Mouse (Mus musculus) limb, embryonic 11.5 days (tissue): ENCODE measurements around the gene Postn. TPM values are rescaled to one million over a fixed set of nuclear protein-coding genes. Genes with fewer than 3 reads are reported as not detected.

Experiments
- ATAC-seq: fragments of 200-750 bp; cut with Nextera tagmentation; 2 replicates; pipeline ENCODE4 v1.8.0; 2017; ENCODE audit warnings: low read depth; ENCODE audit not compliant: insufficient number of reproducible peaks, low FRiP score, low TSS enrichment
- DNase-seq: peaks from one replicate; pipeline ENCODE4 v3.0.0-alpha.2; 2015; ENCODE audit warnings: low spot score
- H3K27ac ChIP-seq: fragments of 300-500 bp; sonication (generic); replicated peaks from 2 replicates; pipeline ENCODE4 v1.5.1; 2014; ENCODE audit warnings: low read depth, mild to moderate bottlenecking, low read length
- H3K27me3 ChIP-seq: fragments of 300-500 bp; sonication (generic); 2 replicates; pipeline ENCODE4 v1.6.1; 2014; ENCODE audit warnings: mild to moderate bottlenecking, low read length, mixed read lengths; ENCODE audit not compliant: control insufficient read depth, insufficient read depth
- H3K36me3 ChIP-seq: fragments of 300-500 bp; sonication (generic); 2 replicates; pipeline ENCODE4 v1.6.1; 2014; ENCODE audit warnings: mild to moderate bottlenecking, low read length, moderate library complexity, mixed read lengths; ENCODE audit not compliant: control insufficient read depth, insufficient read depth
- H3K4me1 ChIP-seq: fragments of 300-500 bp; sonication (generic); 2 replicates; pipeline ENCODE4 v1.6.1; 2014; ENCODE audit warnings: low read length, mixed read lengths; ENCODE audit not compliant: control insufficient read depth, insufficient read depth
- H3K4me2 ChIP-seq: fragments of 300-500 bp; sonication (generic); 2 replicates; pipeline ENCODE4 v1.6.1; 2014; ENCODE audit warnings: low read depth, mild to moderate bottlenecking, moderate library complexity; ENCODE audit not compliant: severe bottlenecking
- H3K4me3 ChIP-seq: fragments of 300-500 bp; sonication (generic); 2 replicates; pipeline ENCODE4 v1.5.1; 2014; ENCODE audit warnings: low read depth, low read length
- H3K9ac ChIP-seq: fragments of 300-500 bp; sonication (generic); 2 replicates; pipeline ENCODE4 v1.6.1; 2014; ENCODE audit warnings: mild to moderate bottlenecking, low read length
- H3K9me3 ChIP-seq: fragments of 300-500 bp; sonication (generic); 2 replicates; pipeline ENCODE4 v1.6.1; 2016; ENCODE audit warnings: low read length; ENCODE audit not compliant: control insufficient read depth
- WGBS: fragments of 180-500 bp; shearing (Covaris S2); extraction: QIAGEN DNeasy Blood & Tissue Kit; methylation state at CpG from one replicate; pipeline ENCODE4 v1.1.7; 2014; 5-methylcytosine and 5-hydroxymethylcytosine counted together
- polyA plus RNA-seq: library from polyadenylated mRNA; unstranded; fragments of >200 nt; fragmentation: Nextera tagmentation; extraction: Ambion mirVana; gene quantifications from 2 replicates; pipeline ENCODE4 v1.2.1, GENCODE M21; 2014

The Postn gene
- polyA plus RNA-seq, 1 experiment from 2014 or later, result 13.6 TPM

DNA sequence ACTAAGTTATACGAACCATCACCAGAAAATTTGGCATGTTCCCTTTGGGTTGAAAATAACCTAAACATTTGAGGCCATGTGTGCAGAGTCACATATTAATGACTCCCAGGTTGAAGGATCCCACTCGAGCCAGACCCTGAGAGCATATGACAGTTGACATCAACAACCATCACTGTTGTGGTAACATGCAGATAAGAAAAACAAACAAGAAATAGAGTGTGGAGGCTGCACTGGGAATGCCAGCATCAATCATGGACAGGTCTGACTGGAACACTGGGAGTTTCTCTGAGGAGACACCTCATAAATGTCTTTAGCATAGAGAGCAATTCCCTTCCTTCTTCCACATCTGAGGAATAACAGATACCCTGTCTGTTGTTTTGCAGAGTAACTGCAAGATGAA lies 45.7 kb downstream of the Postn start:
- 54% methylated on average over 2 of the region's 2 CpGs for WGBS
- Histone ChIP-seq H3K4me2 (no peak overlapping the region), H3K27ac (no peak overlapping the region), H3K9me3 (no peaks in the 10 kb centered on the region), H3K4me1 (no peaks in the 10 kb centered on the region), H3K9ac (no peak overlapping the region), H3K36me3 (no peaks in the 10 kb centered on the region), H3K4me3 (no peak overlapping the region), H3K27me3 (no peaks in the 10 kb centered on the region)
- DNase-seq, result no peak
- ATAC-seq, result peak; percentile 35; the same call in 1 of the 2 replicates

DNA sequence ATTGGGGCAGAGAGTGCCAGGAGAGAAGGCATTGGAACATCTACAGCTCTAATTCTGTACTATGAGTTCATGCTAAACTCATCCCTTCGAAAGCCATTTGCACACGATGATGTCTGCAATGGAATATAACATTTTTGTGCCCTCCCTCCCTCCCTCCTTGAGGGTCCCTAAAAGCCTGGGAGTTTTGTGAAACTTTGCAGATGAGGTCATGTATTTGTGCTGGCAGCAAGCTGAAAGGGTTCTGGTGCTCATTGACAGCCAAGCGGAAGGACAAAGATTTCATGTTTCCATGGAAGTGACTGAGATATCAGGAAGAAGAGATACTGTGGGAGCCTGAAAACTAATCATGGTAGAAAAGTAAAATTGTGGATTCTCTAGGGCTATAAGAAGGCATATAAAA lies 50.1 kb downstream of the Postn start:
- Histone ChIP-seq H3K9me3 (no peaks in the 10 kb centered on the region), H3K9ac (no peak overlapping the region), H3K27ac (no peak overlapping the region), H3K27me3 (no peaks in the 10 kb centered on the region), H3K36me3 (no peaks in the 10 kb centered on the region), H3K4me3 (no peak overlapping the region), H3K4me2 (no peak overlapping the region), H3K4me1 (peaks cover 3% of the 10 kb centered on the region; the same call in 1 of the 2 replicates)
- 98% methylated on average over 3 of the region's 3 CpGs for WGBS
- ATAC-seq (no peak), DNase-seq (peak; percentile 9)

- Histone ChIP-seq H3K27me3 (no peaks in the 10 kb centered on the region), H3K27ac (0 out of 2 replicates have a peak overlapping the region, but pooled peaks have one; percentile 42), H3K36me3 (no peaks in the 10 kb centered on the region), H3K9me3 (no peaks in the 10 kb centered on the region), H3K9ac (no peak overlapping the region), H3K4me3 (no peak overlapping the region), H3K4me2 (0 out of 2 replicates have a peak overlapping the region, but pooled peaks have one; percentile 4), H3K4me1 (peaks cover 8% of the 10 kb centered on the region; the same call in 1 of the 2 replicates)
- DNase-seq (peak; percentile 60), ATAC-seq (no peak)
- WGBS, result 39% methylated on average over 7 of the region's 7 CpGs
Observed at GRCm38 (mm10) chr3:54412885-54413583, 52.1 kb downstream of the Postn start.

DNA sequence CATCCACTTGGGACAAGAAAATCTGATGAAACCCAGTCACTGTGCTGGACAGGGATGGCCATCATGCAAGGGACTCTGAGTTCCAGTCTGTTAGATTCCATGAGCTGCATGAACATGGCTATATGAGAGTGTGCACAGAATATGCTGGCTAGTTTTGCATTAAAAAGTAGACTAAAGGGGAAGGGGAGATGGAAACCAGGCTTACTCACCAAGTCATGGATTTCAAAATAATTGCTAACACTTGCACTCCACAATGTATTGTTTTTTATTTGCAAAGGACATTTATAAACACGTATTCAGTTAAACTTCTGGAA lies 52.6 kb downstream of the Postn start:
- Histone ChIP-seq H3K4me2 (0 out of 2 replicates have a peak overlapping the region, but pooled peaks have one; percentile 4), H3K36me3 (no peaks in the 10 kb centered on the region), H3K4me3 (no peak overlapping the region), H3K9ac (no peak overlapping the region), H3K4me1 (peaks cover 8% of the 10 kb centered on the region; the same call in 1 of the 2 replicates), H3K27ac (0 out of 2 replicates have a peak overlapping the region, but pooled peaks have one; percentile 42), H3K9me3 (no peaks in the 10 kb centered on the region), H3K27me3 (no peaks in the 10 kb centered on the region)
- no peak for DNase-seq
- whole genome bisulfite sequencing, result 49% methylated on average over 1 of the region's 1 CpGs
- ATAC-seq, result no peak

DNA sequence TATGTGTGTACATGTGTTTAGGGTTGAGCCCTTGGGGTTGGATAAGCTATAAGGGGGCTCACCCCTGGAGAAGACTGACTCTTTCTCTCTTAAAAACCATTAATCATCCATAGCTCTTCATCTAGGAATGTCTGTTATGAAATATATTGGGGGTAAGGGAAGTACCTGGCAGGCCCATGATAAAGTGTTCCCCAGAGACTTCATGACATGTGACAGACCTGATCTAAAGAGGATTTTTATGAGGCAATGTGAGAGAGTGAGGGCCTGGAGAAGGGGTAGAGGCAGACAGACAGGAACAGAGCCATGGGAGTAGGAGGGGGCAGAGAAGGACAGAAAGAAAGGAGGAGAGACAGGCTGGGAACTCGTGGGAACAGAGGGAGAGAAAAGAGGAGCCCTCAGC lies 53.5 kb downstream of the Postn start:
- Histone ChIP-seq H3K27ac (no peak overlapping the region), H3K4me2 (no peak overlapping the region), H3K4me1 (peaks cover 8% of the 10 kb centered on the region; the same call in 1 of the 2 replicates), H3K9ac (no peak overlapping the region), H3K4me3 (no peak overlapping the region), H3K36me3 (no peaks in the 10 kb centered on the region), H3K9me3 (no peaks in the 10 kb centered on the region), H3K27me3 (no peaks in the 10 kb centered on the region)
- peak; percentile 39; the same call in 1 of the 2 replicates for ATAC-seq
- peak; percentile 20 for DNase-seq
- 65% methylated on average over 1 of the region's 1 CpGs for WGBS

DNA sequence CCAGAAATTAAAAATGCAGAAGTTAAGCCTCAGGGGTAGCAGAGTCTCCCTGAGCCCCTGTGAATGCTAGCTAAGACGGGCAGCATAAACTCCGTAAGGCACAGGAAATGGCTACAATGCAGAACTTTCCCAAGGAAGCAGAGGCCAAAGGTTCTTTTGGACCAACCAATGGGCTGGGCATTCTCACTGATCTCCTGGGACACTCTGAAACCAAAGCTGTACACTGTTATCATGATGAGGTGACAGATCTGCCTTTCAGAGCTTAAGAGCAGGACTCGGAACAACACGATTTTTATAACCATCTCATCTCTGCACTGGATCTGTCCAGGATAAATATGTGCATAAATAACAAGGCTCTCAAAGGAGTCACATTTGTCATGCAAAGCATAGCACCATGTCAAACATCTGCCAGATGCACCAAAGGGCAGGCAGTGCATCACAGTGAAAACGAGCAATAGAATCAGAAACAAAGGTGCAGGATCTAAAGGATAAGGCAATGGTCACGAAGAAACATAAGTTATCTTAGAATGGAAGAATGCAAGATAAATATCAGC lies 57.0 kb downstream of the Postn start:
- Histone ChIP-seq H3K4me3 (no peak overlapping the region), H3K9me3 (no peaks in the 10 kb centered on the region), H3K27me3 (no peaks in the 10 kb centered on the region), H3K4me1 (peaks cover 10% of the 10 kb centered on the region; the same call in 1 of the 2 replicates), H3K4me2 (no peak overlapping the region), H3K27ac (no peak overlapping the region), H3K36me3 (no peaks in the 10 kb centered on the region), H3K9ac (no peak overlapping the region)
- DNase-seq, result no peak
- ATAC-seq, result no peak
- WGBS, result 38% methylated on average over 6 of the region's 6 CpGs

DNA sequence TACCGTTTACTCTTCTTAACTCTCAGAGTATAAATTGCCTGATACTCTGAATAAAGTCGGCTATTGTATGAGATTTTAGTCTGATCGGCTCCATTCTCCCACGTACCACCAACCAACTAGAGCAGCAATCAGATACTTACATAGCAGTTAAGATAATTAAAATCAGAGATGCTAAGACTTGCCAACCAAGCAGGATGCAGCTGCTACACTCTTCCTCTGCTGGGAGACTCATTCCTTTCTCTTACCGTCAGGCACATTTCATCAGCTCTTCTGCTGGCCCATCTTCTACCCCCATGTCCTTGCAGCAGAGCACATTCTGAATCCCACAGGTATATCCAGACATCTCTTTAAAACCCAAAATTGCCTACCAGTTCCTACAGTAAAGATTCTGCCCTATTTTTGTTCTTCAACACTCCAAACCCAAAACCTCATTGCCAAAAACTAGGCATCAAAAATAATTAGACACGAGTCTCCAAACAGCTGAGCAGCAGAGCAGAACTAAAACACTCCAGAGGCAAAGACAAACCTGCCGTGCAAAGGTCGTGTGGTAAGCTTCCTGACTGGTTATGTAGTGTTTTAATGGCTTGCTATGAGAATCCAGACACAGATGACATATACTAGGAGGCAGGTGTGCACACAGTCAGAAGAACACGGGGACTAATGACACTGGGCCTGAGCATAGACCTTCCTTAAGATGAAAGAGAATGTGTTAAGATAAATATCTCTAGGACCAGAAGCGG lies 59.5 kb downstream of the Postn start:
- no peak overlapping the region for H3K4me2 ChIP-seq
- ATAC-seq (no peak), DNase-seq (no peak)
- no peaks in the 10 kb centered on the region for H3K9me3 ChIP-seq
- H3K27me3 ChIP-seq, result no peaks in the 10 kb centered on the region
- H3K9ac ChIP-seq, result no peak overlapping the region
- H3K4me3 ChIP-seq, result no peak overlapping the region
- H3K36me3 ChIP-seq, result no peaks in the 10 kb centered on the region
- H3K4me1 ChIP-seq, result peaks cover 7% of the 10 kb centered on the region; the same call in 1 of the 2 replicates
- H3K27ac ChIP-seq, result 0 out of 2 replicates have a peak overlapping the region, but pooled peaks have one; percentile 3
- WGBS, result 45% methylated on average over 10 of the region's 10 CpGs

- DNase-seq, result peak; percentile 52
- H3K4me1 ChIP-seq, result peaks cover 7% of the 10 kb centered on the region; the same call in 1 of the 2 replicates
- ATAC-seq, result no peak
- H3K27ac ChIP-seq, result 0 out of 2 replicates have a peak overlapping the region, but pooled peaks have one; percentile 3
- WGBS, result 44% methylated on average over 6 of the region's 6 CpGs
- H3K4me2 ChIP-seq, result no peak overlapping the region
- no peaks in the 10 kb centered on the region for H3K36me3 ChIP-seq
- H3K4me3 ChIP-seq, result no peak overlapping the region
- H3K9ac ChIP-seq, result no peak overlapping the region
- no peaks in the 10 kb centered on the region for H3K9me3 ChIP-seq
- no peaks in the 10 kb centered on the region for H3K27me3 ChIP-seq
Observed at GRCm38 (mm10) chr3:54420983-54421382, 60.1 kb downstream of the Postn start.
